Mouse (Mus musculus) liver (tissue): Measurements from ENCODE around the gene Tgif2.
"Not testable (repeated sequence)": the region's sequence is repeated elsewhere in the genome, so short reads cannot be mapped to it uniquely, and the experiment has no call there.

Experiments
- DNase-seq: peaks from one replicate; pipeline ENCODE4 v3.0.0-alpha.2; 2020; ENCODE audit warnings: mixed read lengths

The Tgif2 gene

DNA sequence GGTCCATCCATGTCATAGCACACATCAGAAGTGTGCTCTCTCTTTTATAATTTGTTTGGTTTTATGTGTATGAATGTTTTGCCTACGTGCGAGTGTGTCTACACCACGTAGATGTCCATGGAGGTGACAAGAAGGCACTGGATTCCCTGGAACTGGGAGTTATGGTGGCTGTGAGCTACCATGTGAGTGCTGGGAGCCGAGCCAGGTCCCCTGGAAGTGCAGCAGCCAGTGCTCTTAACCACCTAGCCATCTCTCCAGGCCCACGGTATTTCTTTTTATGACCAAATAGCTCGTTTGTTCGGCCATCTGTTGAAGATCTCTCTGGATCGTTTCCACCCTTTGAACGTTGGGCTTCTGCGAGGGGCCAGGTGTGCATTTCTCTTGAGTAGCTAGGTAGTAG, 3.5 kb downstream of the Tgif2 start:
- no peak for DNase-seq

DNA sequence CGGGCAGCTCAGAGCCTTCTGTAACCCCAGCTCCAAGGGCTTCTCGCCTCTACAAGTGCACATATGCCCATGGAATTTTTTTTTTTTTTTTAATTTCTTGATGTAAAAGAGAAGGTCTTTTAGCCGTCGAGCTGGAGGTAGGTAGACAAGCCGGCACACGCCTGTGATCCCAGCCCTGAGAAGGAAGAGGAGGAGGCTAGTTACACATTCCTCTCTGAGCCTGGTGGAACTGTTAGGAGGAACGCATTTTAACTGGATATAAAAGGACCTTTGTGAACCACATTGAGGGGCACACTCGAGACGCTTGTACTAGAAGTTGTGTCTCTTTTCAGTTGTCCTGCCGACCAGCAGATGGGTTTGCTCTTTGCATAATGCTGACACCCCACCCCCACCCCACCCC, 4.9 kb downstream of the Tgif2 start:
- DNase-seq, result no peak

DNA sequence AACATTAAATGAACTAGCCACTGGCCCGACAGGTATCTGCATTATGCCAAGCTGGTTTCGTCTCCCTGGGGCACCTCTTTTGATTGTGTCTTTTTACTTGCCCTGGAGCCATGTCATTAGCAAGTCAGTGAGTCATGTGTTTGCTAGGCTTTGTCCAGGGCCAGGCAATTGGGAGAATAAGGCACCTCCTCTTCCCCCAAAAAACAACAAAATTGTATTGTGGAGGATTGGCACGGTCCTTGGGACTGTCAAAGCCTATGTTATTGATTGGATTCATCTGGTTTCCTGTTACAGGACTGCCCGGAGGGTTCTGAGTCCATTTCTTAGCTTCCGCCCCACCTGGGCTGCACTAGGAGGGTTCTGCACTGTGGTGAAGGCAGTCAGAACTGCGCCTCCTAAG, 7.8 kb downstream of the Tgif2 start:
- no peak for DNase-seq

GRCm38 (mm10) chr2:156848526-156849182, 8.8 kb downstream of the Tgif2 start:
- DNase-seq, result no peak

GRCm38 (mm10) chr2:156850505-156850904, 10.7 kb downstream of the Tgif2 start:
- no peak for DNase-seq

- not testable (repeated sequence) for DNase-seq
Observed at GRCm38 (mm10) chr2:156853584-156853983, 13.8 kb downstream of the Tgif2 start.

- DNase-seq, result peak; percentile 13
Observed at GRCm38 (mm10) chr2:156853999-156854771, 14.4 kb downstream of the Tgif2 start.

GRCm38 (mm10) chr2:156856311-156856710, 16.5 kb downstream of the Tgif2 start:
- no peak for DNase-seq

- no peak for DNase-seq
Observed at GRCm38 (mm10) chr2:156857385-156857791, 17.6 kb downstream of the Tgif2 start.

DNA sequence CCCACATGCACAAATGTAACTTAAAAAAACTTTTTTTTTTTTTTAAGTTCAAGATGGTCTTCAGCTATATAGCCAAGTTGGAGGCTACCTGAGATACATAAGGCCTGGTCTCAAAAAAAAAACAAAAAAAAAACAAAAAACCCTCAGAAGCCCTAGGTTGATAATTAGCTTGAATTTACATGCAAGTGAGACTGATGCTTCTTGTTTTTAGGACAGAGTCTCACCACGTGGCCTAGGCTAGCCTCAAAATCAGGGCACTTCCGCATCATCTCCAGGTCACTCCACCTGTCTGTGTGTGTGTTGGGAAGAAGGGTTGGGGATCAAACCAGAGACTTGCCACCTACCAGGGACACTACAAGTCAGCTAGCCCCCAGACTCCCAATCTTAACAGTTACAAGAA, 18.0 kb downstream of the Tgif2 start, which contains the start of gene 4930518I15Rik:
Gene 4930518I15Rik, minus strand, starts transcription at position 112 of the 400 bp plus-strand sequence.
- no peak for DNase-seq

- no peak for DNase-seq
Observed at GRCm38 (mm10) chr2:156858671-156859070, 18.9 kb downstream of the Tgif2 start.

GRCm38 (mm10) chr2:156862041-156862717, 22.4 kb downstream of the Tgif2 start:
- DNase-seq, result peak; percentile 52

GRCm38 (mm10) chr2:156862772-156863486, 23.1 kb downstream of the Tgif2 start, which contains the start of gene Rab5if:
Gene Rab5if, plus strand, starts transcription at chr2:156863128.
- peak; percentile 98 for DNase-seq

DNA sequence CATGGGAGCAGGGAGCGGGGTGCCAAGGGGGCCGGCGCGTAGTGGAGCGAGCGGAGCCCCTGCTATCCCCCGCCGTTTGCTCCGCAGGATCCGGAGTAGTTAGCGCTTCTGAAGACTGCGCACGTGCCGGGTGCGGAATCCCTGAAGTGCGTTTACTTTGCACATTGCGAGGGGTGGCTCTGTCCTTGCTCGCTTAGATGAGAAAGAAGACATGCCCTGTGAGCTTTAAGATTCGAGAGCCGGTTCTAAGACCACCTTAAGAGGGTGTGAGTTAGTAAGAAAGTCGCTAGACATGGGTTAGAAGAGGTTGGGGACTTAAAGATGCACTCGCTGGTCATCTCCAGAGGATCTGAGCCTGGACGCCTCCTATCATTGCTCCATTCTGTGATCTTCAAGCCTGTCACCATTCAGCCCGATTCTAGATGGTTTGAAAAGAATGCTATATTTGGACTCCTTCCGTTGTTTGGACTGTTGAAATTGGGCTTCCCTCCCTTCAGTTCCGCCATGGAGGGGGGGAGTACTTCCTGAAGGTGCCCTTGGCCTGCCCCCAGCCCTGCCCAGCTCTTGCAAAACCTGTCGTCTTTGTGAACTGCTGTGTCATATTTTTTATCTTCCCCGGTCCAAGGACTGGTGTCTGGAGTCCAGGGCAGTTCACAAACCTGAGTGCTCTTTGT, 23.8 kb downstream of the Tgif2 start:
- DNase-seq, result peak; percentile 72

- DNase-seq, result no peak
Observed at GRCm38 (mm10) chr2:156864481-156864880, 24.7 kb downstream of the Tgif2 start.

GRCm38 (mm10) chr2:156868994-156869393, 29.2 kb downstream of the Tgif2 start:
- DNase-seq, result no peak

- DNase-seq, result no peak
Observed at GRCm38 (mm10) chr2:156869554-156869953, 29.7 kb downstream of the Tgif2 start.

DNA sequence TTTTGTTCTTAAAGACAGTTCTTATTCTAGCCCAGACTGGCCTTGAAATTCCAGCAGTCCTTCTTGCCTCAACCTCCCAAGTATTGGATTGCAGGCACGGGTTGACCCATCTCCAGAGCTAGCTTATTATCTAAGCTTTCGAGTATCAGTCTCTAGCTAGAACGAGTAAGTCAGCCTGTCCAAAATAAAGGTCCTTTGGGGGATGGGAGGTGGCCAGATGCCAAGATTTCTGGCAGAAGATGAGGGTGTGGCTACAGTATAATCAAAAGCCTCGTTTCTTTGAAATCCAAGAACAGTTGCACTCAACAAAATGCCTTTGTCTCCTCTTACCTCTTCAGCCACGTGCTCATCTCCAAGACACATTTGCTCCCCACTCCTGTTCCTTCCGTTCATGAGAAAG, 30.7 kb downstream of the Tgif2 start:
- peak; percentile 27 for DNase-seq

DNA sequence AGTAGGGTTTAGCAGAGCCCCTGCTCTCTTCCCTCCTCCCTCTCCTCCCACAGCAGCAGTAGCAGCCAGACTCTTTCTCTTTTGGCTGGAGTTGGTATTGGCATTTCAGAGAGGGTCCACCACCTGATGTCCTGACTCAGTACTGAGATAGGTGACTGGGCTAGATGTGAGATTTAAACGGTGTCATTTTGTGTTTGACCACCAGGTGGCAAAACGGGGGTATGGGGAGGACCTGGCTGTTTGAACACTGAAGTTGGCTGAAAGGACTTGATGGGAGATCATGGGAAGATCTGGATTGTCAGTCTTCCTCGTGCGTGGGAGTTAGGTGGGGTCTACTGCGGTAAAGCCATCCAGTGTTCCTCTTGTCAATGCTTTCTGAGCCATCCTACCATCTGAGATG, 33.8 kb downstream of the Tgif2 start:
- DNase-seq, result peak; percentile 75

GRCm38 (mm10) chr2:156874047-156874759, 34.4 kb downstream of the Tgif2 start:
- peak; percentile 16 for DNase-seq

- no peak for DNase-seq
Observed at GRCm38 (mm10) chr2:156874760-156875510, 35.1 kb downstream of the Tgif2 start.
